Mouse (Mus musculus) hindbrain, embryonic 15.5 days (tissue): ENCODE data around the gene Lrrfip2. TPM values are rescaled to one million over a fixed set of nuclear protein-coding genes. Genes with fewer than 3 reads are reported as not detected.

Source experiments
- ATAC-seq: fragments of 200-750 bp; cut with Nextera tagmentation; 2 replicates; pipeline ENCODE4 v1.8.0; 2017; ENCODE audit warnings: low read depth, moderate number of reproducible peaks, moderate TSS enrichment; ENCODE audit not compliant: low FRiP score
- H3K27ac ChIP-seq: fragments of 300-500 bp; sonication (generic); replicated peaks from 2 replicates; pipeline ENCODE4 v1.5.1; 2015; ENCODE audit warnings: mild to moderate bottlenecking, inconsistent platforms
- H3K27me3 ChIP-seq: fragments of 300-500 bp; sonication (generic); 2 replicates; pipeline ENCODE4 v1.6.1; 2015; ENCODE audit warnings: control low read depth, inconsistent platforms
- H3K36me3 ChIP-seq: fragments of 300-500 bp; sonication (generic); 2 replicates; pipeline ENCODE4 v1.6.1; 2015; ENCODE audit warnings: control low read depth, inconsistent platforms
- H3K4me1 ChIP-seq: fragments of 300-500 bp; sonication (generic); replicated peaks from 2 replicates; pipeline ENCODE4 v1.6.1; 2015; ENCODE audit warnings: control low read depth, inconsistent platforms
- H3K4me2 ChIP-seq: fragments of 300-500 bp; sonication (generic); 2 replicates; pipeline ENCODE4 v1.6.1; 2015; ENCODE audit warnings: moderate library complexity, mild to moderate bottlenecking, inconsistent platforms
- H3K4me3 ChIP-seq: fragments of 300-500 bp; sonication (generic); 2 replicates; pipeline ENCODE4 v1.5.1; 2015; ENCODE audit warnings: mild to moderate bottlenecking, inconsistent platforms
- H3K9ac ChIP-seq: fragments of 300-500 bp; sonication (generic); 2 replicates; pipeline ENCODE4 v1.6.1; 2015; ENCODE audit warnings: inconsistent platforms
- H3K9me3 ChIP-seq: fragments of 300-500 bp; sonication (generic); 2 replicates; pipeline ENCODE4 v1.6.1; 2016; ENCODE audit warnings: control low read depth, inconsistent platforms
- WGBS: fragments of 180-500 bp; shearing (Covaris S2); methylation state at CpG from one replicate; pipeline ENCODE4 v1.1.7; 2015; 5-methylcytosine and 5-hydroxymethylcytosine counted together
- polyA plus RNA-seq: library from polyadenylated mRNA; unstranded; fragments of >200 nt; fragmentation: Nextera tagmentation; extraction: Ambion mirVana; gene quantifications from 2 replicates; pipeline ENCODE4 v1.2.1, GENCODE M21; 2015

Lrrfip2 gene
- polyA plus RNA-seq, 1 experiment from 2014 or later, result 45.9 TPM

GRCm38 (mm10) chr9:111118891-111119441 lies 1.6 kb downstream of the Lrrfip2 start:
- Histone ChIP-seq H3K9ac (peak overlapping the region; percentile 76), H3K4me2 (peak overlapping the region; percentile 84), H3K9me3 (no peaks in the 10 kb centered on the region), H3K4me3 (peak overlapping the region; percentile 74), H3K27me3 (no peaks in the 10 kb centered on the region), H3K36me3 (no peaks in the 10 kb centered on the region), H3K27ac (peak overlapping the region; percentile 86), H3K4me1 (peaks cover 29% of the 10 kb centered on the region)
- no peak for ATAC-seq
- WGBS, result 15% methylated on average over 17 of the region's 17 CpGs

GRCm38 (mm10) chr9:111122446-111122845 lies 5.1 kb downstream of the Lrrfip2 start:
- no peak overlapping the region for H3K27ac ChIP-seq
- WGBS, result 73% methylated on average over 5 of the region's 5 CpGs
- H3K4me1 ChIP-seq, result peaks cover 21% of the 10 kb centered on the region
- H3K4me2 ChIP-seq, result no peak overlapping the region
- no peaks in the 10 kb centered on the region for H3K9me3 ChIP-seq
- no peaks in the 10 kb centered on the region for H3K36me3 ChIP-seq
- no peak for ATAC-seq
- H3K27me3 ChIP-seq, result no peaks in the 10 kb centered on the region
- H3K4me3 ChIP-seq, result no peak overlapping the region
- no peak overlapping the region for H3K9ac ChIP-seq

GRCm38 (mm10) chr9:111123336-111123735 lies 5.9 kb downstream of the Lrrfip2 start:
- no peak overlapping the region for H3K4me2 ChIP-seq
- no peak overlapping the region for H3K27ac ChIP-seq
- H3K4me1 ChIP-seq, result peaks cover 19% of the 10 kb centered on the region
- ATAC-seq, result no peak
- H3K9me3 ChIP-seq, result no peaks in the 10 kb centered on the region
- H3K9ac ChIP-seq, result no peak overlapping the region
- H3K27me3 ChIP-seq, result no peaks in the 10 kb centered on the region
- H3K36me3 ChIP-seq, result no peaks in the 10 kb centered on the region
- H3K4me3 ChIP-seq, result no peak overlapping the region
- WGBS, result 65% methylated on average over 2 of the region's 2 CpGs

- no peak overlapping the region for H3K27ac ChIP-seq
- H3K9ac ChIP-seq, result no peak overlapping the region
- peaks cover 10% of the 10 kb centered on the region for H3K4me1 ChIP-seq
- WGBS, result 89% methylated on average over 4 of the region's 4 CpGs
- ATAC-seq, result no peak
- H3K4me2 ChIP-seq, result no peak overlapping the region
- H3K4me3 ChIP-seq, result no peak overlapping the region
- H3K36me3 ChIP-seq, result no peaks in the 10 kb centered on the region
- H3K27me3 ChIP-seq, result no peaks in the 10 kb centered on the region
- H3K9me3 ChIP-seq, result no peaks in the 10 kb centered on the region
These were observed 7.0 kb downstream of the Lrrfip2 start for GRCm38 (mm10) chr9:111124440-111124839.

DNA sequence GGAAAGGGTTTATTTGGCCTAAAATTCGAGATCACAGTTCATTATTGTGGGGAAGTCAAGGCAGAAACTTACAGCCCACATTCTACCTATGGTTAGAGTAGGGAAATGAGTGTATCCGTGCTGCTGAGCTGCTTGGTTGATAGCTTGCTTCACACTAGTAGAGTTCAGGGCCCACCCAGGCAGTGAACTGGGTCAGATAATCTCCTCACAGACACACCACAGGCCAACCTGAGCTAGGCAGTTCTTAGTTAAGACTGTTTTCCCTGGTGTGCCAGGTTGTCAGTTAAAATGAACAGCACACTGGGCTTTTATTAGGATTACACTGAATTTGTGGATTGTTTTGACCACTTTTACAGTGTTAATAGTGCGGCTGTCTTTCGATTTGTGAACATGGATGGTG lies 9.3 kb downstream of the Lrrfip2 start:
- ATAC-seq, result no peak
- Histone ChIP-seq H3K9me3 (no peaks in the 10 kb centered on the region), H3K4me2 (no peak overlapping the region), H3K36me3 (no peaks in the 10 kb centered on the region), H3K4me3 (no peak overlapping the region), H3K27ac (no peak overlapping the region), H3K9ac (no peak overlapping the region), H3K4me1 (no peaks in the 10 kb centered on the region), H3K27me3 (no peaks in the 10 kb centered on the region)
- 86% methylated on average over 4 of the region's 4 CpGs for WGBS

- Histone ChIP-seq H3K9ac (no peak overlapping the region), H3K4me1 (no peaks in the 10 kb centered on the region), H3K27ac (no peak overlapping the region), H3K9me3 (no peaks in the 10 kb centered on the region), H3K36me3 (no peaks in the 10 kb centered on the region), H3K4me3 (no peak overlapping the region), H3K4me2 (no peak overlapping the region), H3K27me3 (no peaks in the 10 kb centered on the region)
- WGBS, result 82% methylated on average over 4 of the region's 4 CpGs
- ATAC-seq, result no peak
These were observed 10.4 kb downstream of the Lrrfip2 start for GRCm38 (mm10) chr9:111127749-111128148.

- Histone ChIP-seq H3K36me3 (no peaks in the 10 kb centered on the region), H3K27ac (no peak overlapping the region), H3K4me3 (no peak overlapping the region), H3K4me2 (no peak overlapping the region), H3K9ac (no peak overlapping the region), H3K9me3 (no peaks in the 10 kb centered on the region), H3K27me3 (no peaks in the 10 kb centered on the region), H3K4me1 (no peaks in the 10 kb centered on the region)
- 94% methylated on average over 2 of the region's 2 CpGs for WGBS
- no peak for ATAC-seq
These were observed 12.7 kb downstream of the Lrrfip2 start for GRCm38 (mm10) chr9:111130126-111130525.

GRCm38 (mm10) chr9:111138161-111138560 lies 20.8 kb downstream of the Lrrfip2 start:
- Histone ChIP-seq H3K4me3 (no peak overlapping the region), H3K4me2 (no peak overlapping the region), H3K27ac (no peak overlapping the region), H3K27me3 (no peaks in the 10 kb centered on the region), H3K9ac (no peak overlapping the region), H3K4me1 (no peaks in the 10 kb centered on the region), H3K9me3 (no peaks in the 10 kb centered on the region), H3K36me3 (no peaks in the 10 kb centered on the region)
- no peak for ATAC-seq
- 93% methylated on average over 9 of the region's 9 CpGs for WGBS

- no peaks in the 10 kb centered on the region for H3K4me1 ChIP-seq
- H3K9me3 ChIP-seq, result no peaks in the 10 kb centered on the region
- H3K4me3 ChIP-seq, result no peak overlapping the region
- no peak overlapping the region for H3K4me2 ChIP-seq
- no peak for ATAC-seq
- H3K27ac ChIP-seq, result no peak overlapping the region
- no peaks in the 10 kb centered on the region for H3K27me3 ChIP-seq
- no peak overlapping the region for H3K9ac ChIP-seq
- WGBS, result 92% methylated on average over 6 of the region's 6 CpGs
- H3K36me3 ChIP-seq, result no peaks in the 10 kb centered on the region
These were observed 25.3 kb downstream of the Lrrfip2 start for GRCm38 (mm10) chr9:111142721-111143120.

GRCm38 (mm10) chr9:111143387-111143786 lies 26.0 kb downstream of the Lrrfip2 start:
- no peak overlapping the region for H3K9ac ChIP-seq
- no peak overlapping the region for H3K27ac ChIP-seq
- 97% methylated on average over 1 of the region's 1 CpGs for WGBS
- H3K36me3 ChIP-seq, result no peaks in the 10 kb centered on the region
- no peaks in the 10 kb centered on the region for H3K27me3 ChIP-seq
- no peak overlapping the region for H3K4me3 ChIP-seq
- H3K4me2 ChIP-seq, result no peak overlapping the region
- no peaks in the 10 kb centered on the region for H3K9me3 ChIP-seq
- ATAC-seq, result no peak
- no peaks in the 10 kb centered on the region for H3K4me1 ChIP-seq

DNA sequence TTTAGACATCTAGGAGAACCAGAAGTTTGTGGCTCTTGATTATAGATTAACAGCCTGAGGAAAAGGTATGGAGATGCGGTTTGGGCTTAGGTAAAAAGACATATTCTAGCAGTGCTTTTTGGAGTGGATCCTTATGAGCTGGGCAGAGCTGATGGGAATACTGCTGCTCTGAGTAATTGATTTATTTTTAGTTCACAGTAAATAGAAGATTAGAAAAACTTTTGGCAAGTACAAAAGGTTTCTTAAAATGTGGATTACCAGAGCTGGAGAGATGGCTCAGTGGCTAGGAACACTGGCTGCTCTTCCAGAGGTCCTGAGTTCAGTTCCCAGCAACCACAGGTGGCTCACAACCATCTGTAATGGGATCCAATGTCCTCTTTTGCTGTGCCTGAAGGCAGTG lies 27.3 kb downstream of the Lrrfip2 start:
- no peaks in the 10 kb centered on the region for H3K36me3 ChIP-seq
- WGBS, result 94% methylated on average over 1 of the region's 1 CpGs
- H3K4me1 ChIP-seq, result no peaks in the 10 kb centered on the region
- no peak overlapping the region for H3K4me2 ChIP-seq
- H3K9ac ChIP-seq, result no peak overlapping the region
- H3K4me3 ChIP-seq, result no peak overlapping the region
- H3K27ac ChIP-seq, result no peak overlapping the region
- H3K27me3 ChIP-seq, result no peaks in the 10 kb centered on the region
- no peak for ATAC-seq
- H3K9me3 ChIP-seq, result no peaks in the 10 kb centered on the region

- ATAC-seq, result no peak
- Histone ChIP-seq H3K4me3 (no peak overlapping the region), H3K9ac (no peak overlapping the region), H3K27me3 (no peaks in the 10 kb centered on the region), H3K4me1 (no peaks in the 10 kb centered on the region), H3K4me2 (no peak overlapping the region), H3K9me3 (no peaks in the 10 kb centered on the region), H3K36me3 (no peaks in the 10 kb centered on the region), H3K27ac (no peak overlapping the region)
- 89% methylated on average over 3 of the region's 3 CpGs for WGBS
These were observed 28.3 kb downstream of the Lrrfip2 start for GRCm38 (mm10) chr9:111145497-111146190.
